Mouse (Mus musculus) embryonic stem cell, embryonic (primary cell): ENCODE measurements at regions not wholly inside any gene's neighbourhood (a gene's known extent, or its start where the extent isn't known, plus 50 kb on each side); places are given as distances from the start of the nearest gene placed in this dataset.

Experiments
- CTCF ChIA-PET, 4 experiments: fragments of 300-600 bp in 2 of 4; fragments of 350-600 bp in 2 of 4; sonication (Branson Sonifier 250); formaldehyde crosslinking; loops; one replicate each; lab custom pipeline; 2022; ENCODE audit warnings: inconsistent platforms in 2 of 4; lab: Charles Lee
- POLR2A ChIA-PET, 4 experiments: fragments of 300-600 bp in 2 of 4; fragments of 350-600 bp in 2 of 4; sonication (Branson Sonifier 250); formaldehyde crosslinking; loops; one replicate each; lab custom pipeline; 2022; ENCODE audit warnings: antibody characterized with exemption in 4 of 4, inconsistent platforms in 1 of 4; lab: Charles Lee

DNA sequence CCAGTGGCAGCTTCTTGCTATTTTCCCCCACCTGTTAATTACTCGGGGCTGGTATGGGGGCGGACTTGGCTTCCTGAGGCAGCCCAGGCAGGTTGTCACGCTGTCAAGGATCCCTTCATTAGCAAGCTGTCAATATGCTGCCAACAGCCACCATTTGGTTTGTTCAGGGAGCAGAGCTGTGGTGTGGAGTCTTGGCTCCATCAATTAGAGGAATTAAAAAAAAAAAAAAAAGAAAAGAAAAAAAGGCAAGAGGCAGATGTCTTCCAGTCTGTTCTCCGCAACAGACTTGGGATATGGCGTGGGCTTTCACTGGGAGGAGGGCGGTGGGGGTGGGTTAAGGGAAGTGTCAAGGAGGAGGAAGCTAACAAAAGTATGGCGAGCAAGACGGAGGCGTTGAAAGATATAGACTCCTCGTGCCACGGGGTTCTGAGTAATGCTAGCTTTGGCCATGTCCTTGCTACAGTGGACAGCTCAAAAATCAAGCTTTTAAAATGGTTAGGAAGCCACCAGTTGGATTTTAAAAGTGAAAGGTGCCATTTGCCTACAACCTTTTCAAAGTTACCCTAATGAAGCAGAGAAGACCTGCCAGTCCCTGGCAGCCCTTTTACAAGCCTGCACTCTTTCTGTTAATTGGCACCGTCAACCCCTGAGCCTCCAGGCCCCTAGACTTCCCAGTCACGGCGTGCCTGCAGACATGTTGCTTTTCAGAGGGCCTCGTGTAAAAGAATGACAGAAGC lies 530.7 kb downstream of the Pdcd6ip start:
- ChIA-PET CTCF (interaction anchor here in 2 of 4 experiments (0.6 to 0.7 kb wide), 2 partner anchors 278 to 530 kb away, joined by 3 read pairs; no protein-coding TSS in a partner anchor), POLR2A (no interaction called here)

DNA sequence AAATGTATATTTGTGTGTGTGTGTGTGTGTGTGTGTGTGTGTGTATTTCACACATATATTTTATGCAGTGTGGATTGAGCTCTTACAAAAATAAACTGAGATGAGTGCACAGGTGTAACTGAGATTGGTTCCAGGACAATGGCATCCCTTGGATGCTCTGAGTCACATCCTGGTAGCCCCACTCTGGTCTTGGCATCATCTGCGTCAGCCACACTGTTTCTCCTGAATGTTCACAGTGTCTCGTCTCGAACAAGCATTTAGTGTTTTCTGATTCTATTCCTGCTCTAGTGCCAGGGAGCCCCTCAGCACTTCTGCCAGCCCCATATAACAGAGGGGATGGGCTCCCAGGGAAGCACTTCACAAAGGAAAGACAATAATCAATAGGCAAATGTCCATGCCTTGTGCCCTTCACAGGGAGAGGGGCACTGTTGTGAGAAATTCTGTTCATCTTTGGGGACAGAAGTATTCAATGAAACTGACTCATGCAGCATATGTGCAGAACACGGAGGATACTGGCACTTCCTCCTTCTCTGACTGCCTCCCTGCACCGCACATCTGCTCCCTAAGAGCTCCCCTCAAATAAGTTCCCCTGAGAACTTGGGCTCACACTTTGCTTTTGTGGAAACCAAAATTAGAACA lies 536.2 kb downstream of the Pdcd6ip start:
- ChIA-PET POLR2A (interaction anchor here in 1 of 4 experiments (0.6 kb wide), 2 partner anchors 265 to 1059 kb away, joined by 3 read pairs; no protein-coding TSS in a partner anchor), CTCF (interaction anchor here in 1 of 4 experiments (1.4 kb wide), 1 partner anchor 16 kb away, joined by 3 read pairs; no protein-coding TSS in a partner anchor)

DNA sequence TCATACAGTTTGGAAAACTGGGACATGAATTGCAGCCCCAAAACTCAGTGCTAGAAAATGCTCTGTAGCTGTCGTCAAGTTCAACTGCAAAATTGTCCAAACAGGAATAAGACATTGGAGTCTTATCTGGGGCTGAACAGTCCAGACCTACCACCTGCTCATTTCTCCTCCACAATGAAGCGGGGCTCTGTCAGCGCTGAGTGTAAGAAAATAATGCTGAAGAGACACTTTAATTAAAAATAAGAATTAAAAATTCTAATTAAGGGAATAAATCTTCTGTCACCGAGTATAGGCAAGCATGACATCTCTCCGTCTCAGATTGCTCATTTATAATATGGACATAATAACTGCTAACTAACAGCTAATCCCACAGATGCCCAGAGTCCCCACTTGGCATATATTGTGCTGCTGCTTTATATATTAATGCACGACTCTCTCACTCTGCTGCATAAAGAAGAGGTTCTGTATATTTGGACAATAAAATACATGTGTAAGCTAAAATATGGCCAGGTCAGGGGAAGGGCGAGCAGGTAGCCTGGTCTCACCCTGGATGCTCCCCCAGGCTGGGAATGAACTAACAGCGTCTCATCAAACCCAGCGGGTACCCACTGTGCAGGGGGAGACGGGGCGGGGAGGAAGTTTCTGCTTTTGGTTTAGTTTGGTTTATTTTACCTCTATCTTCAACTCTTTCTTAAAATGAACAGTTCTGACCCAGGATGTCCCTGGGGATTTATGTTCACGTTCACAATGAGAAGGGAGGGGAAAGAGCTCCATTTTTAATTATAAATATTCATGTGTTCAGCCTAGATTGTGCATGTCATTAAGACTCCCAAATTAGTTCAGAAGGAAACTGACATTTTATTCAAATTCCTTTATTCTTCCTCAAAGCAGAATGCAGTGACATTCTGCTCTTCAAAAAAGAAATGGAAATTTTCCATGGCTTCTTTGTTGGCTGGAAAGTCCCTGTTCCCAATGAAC lies 544.9 kb downstream of the Pdcd6ip start:
- POLR2A ChIA-PET: no interaction called here
- CTCF ChIA-PET: interaction anchor here in 1 of 4 experiments (0.6 kb wide), 1 partner anchor 12 kb away, joined by 9 read pairs; no protein-coding TSS in a partner anchor

GRCm38 (mm10) chr9:113160011-113160410 lies 548.0 kb downstream of the Pdcd6ip start:
- CTCF ChIA-PET: no interaction called here
- POLR2A ChIA-PET: no interaction called here

- ChIA-PET CTCF (interaction anchor here in 1 of 4 experiments (0.6 kb wide), 1 partner anchor 1007 kb away, joined by 3 read pairs; no protein-coding TSS in a partner anchor), POLR2A (no interaction called here)
Measured at GRCm38 (mm10) chr9:113158080-113158479, 550.0 kb downstream of the Pdcd6ip start.

DNA sequence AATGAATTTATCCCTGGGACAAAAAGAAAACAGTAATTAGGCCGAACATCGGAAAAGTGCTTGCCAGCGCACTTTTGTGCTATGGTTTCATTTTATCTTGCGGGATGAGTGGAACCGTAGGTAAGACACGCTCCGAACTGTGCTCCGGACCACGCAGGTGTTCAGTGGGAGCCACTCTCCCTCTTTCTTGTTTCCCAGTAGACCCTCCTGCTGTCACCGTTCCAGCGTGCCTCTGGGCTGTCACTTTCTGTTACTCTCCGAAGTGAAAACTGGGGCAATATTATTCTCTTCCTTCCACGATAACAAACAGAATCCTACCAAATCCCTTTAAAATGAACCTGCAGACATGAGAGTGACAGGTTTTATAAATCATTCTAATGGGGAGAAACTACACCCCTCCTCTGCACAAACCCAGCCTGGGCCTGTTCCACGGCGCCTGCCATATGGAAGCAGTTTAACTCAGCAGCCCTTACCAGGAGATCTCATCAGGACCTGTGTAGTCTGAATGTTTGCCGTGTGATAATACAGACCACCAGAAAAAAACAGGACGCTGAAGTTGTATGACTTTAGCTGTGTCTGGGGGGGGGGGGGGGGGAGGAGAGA lies 550.5 kb downstream of the Pdcd6ip start:
- ChIA-PET POLR2A (no interaction called here), CTCF (no interaction called here)

GRCm38 (mm10) chr9:113156707-113157106 lies 551.4 kb downstream of the Pdcd6ip start:
- ChIA-PET CTCF (interaction anchor here (0.6 to 1.6 kb wide), 14 partner anchors 8 to 1760 kb away, joined by 3 to 13 read pairs (median 3); no protein-coding TSS in a partner anchor), POLR2A (interaction anchor here in 2 of 4 experiments (0.7 kb wide), 2 partner anchors 85 to 324 kb away, joined by 3 read pairs; no protein-coding TSS in a partner anchor)

DNA sequence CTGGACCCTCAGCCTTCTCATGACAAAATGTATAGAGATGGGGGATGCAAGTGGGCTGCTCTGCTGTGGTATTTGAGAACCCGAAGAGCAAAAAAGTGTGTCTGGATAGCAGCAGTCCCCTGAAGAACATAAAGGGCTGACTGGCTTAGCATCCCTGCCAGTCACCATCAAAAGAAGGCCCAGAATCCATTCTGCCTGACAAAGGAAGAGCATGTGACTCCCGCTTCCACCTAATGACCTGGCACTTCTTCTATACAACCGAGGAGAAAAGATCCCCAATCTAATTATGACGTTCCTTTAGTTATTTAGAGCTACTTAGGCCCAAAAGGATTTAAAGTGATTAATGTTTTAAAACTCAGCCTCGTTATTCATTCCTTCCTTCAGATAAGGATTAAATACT lies 559.0 kb downstream of the Pdcd6ip start:
- ChIA-PET POLR2A (no interaction called here), CTCF (no interaction called here)

DNA sequence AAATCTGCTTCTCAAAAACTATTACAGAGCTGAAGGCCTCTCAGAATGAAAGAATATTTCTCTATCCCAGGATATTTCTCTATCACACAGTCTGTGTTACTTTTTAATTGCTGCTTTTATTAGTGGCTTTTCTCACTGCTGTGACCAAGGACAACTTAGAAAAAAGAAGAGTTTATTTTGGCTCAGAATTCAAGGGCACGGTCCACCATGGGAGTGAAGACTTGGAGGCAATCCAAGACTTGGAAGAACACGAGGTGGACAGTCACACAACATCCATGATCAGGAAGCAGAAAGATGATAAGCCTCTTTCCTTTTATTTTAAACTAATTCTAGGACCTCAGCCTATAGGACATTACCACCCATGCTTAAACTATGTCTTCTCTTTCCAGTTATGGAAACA lies 561.5 kb downstream of the Pdcd6ip start:
- CTCF ChIA-PET: no interaction called here
- POLR2A ChIA-PET: no interaction called here

DNA sequence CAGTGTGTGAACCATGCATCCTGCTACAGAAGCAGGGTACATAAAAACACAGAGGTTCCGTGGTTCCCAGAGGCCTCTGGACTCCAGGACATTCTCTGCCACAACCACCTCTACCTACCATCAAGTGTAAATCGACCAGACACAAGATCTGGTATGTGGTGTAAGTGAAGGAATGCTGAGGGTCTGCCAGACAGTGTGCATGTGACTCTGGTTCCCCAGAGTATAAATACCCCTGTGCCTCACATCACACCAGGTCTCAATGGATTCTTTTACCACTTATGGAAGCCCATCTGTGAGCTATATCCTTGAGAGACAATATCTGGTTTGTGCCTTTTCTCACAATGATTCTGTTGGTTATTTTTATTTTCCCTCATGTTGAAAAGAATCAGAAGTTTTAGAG lies 563.0 kb downstream of the Pdcd6ip start:
- ChIA-PET CTCF (no interaction called here), POLR2A (no interaction called here)

- POLR2A ChIA-PET: no interaction called here
- CTCF ChIA-PET: no interaction called here
Measured at GRCm38 (mm10) chr9:113134611-113135010, 573.4 kb downstream of the Pdcd6ip start.

DNA sequence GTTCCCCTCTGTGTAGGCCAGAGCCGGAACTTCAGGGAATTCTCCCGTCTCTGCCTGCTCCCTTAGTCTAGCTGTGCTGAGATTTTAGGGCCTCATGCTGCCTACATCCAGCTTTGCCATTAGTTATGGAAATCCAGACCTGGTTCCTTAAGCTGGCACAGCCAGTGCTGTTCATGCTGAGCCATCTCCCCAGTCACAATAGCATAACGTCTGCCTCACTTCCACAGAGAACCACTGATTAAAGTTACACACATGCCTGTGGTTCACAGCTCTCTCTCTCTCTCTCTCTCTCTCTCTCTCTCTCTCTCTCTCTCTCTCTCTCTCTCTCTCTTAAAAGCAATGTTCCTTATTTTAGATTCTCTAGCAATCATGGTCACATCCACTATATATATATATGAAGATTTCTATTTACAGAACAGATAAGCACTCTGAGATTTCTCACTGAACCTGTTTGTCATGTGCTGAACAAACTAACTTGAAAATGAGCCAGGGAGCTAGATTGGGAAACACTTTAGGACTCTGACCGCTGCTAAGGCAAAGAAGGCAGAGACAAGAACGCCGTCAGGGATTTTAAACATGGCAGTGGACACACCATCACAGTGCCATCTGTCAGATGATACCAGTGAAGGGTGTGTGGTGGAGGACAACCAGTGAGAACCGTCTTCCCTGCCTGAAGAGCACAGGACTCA lies 584.9 kb downstream of the Pdcd6ip start:
- CTCF ChIA-PET: no interaction called here
- POLR2A ChIA-PET: no interaction called here

DNA sequence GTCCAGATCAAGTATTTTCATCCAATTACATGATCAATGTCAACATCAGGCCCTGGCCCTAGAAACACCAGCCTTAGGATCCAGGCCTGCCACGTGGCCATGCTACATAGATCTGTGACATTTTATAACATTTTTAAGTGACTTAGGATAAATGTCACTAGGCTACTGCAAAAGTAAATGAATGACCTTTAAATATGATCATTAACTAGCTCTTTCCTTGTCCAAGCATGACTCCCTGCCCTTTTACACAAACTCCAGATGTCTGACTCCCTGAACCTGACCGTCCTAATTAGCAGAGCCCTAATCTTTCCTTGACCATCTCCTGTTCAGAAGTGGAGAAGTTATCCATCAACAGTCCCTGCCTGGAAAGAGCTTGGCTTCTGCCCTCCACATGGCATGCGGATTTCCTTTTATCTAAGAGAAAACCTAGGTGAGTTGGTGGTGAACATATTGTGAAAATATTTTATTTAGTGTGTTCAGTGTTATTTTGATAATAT lies 585.8 kb downstream of the Pdcd6ip start:
- ChIA-PET POLR2A (no interaction called here), CTCF (no interaction called here)

GRCm38 (mm10) chr9:113120385-113120784 lies 587.7 kb downstream of the Pdcd6ip start:
- ChIA-PET CTCF (no interaction called here), POLR2A (no interaction called here)

DNA sequence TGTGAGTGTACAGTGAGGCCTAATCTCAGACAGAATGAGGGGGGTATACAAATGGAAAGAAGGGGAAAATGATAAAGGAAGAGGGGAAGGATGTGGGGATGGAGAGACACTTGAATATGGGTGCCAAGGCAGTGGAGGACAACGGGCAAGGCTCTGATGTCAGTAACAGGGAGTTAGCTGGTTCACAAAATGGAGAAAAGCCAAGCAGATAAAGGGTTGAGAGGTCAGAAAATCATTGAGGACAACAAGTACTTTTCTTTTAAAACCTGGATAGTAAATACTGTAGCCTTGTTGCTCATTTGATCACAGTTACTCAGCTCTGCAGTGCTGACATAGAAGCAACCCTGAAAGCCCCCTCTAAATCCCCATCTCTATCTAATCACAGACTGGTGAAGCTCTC lies 588.3 kb downstream of the Pdcd6ip start:
- CTCF ChIA-PET: no interaction called here
- POLR2A ChIA-PET: interaction anchor here in 1 of 4 experiments (0.6 kb wide), 1 partner anchor 530 kb away, joined by 3 read pairs; no protein-coding TSS in a partner anchor

GRCm38 (mm10) chr9:113115576-113115975 lies 592.5 kb downstream of the Pdcd6ip start:
- ChIA-PET CTCF (no interaction called here), POLR2A (no interaction called here)

DNA sequence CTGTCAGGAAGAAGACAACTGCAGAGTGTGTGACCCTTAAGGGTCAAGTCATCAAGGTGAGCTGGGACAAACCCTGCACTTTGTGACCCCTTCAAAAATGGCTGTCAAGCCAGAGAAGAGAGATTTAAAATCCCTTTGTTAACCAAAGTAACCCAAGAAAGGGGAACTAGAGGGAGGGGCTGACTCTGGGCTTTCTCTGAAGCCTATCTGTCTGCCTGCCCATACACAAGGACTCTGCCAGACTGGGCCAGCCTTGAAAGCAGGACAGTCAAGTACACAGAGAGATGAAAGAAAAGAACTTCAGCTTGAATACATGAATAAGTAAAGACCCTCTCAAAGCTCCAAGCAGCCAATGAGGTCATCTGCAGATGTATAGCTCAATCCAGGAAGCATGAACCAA lies 595.3 kb downstream of the Pdcd6ip start:
- CTCF ChIA-PET: no interaction called here
- POLR2A ChIA-PET: interaction anchor here in 1 of 4 experiments (0.6 to 0.9 kb wide), 2 partner anchors 25 to 265 kb away, joined by 5 to 9 read pairs; no protein-coding TSS in a partner anchor

DNA sequence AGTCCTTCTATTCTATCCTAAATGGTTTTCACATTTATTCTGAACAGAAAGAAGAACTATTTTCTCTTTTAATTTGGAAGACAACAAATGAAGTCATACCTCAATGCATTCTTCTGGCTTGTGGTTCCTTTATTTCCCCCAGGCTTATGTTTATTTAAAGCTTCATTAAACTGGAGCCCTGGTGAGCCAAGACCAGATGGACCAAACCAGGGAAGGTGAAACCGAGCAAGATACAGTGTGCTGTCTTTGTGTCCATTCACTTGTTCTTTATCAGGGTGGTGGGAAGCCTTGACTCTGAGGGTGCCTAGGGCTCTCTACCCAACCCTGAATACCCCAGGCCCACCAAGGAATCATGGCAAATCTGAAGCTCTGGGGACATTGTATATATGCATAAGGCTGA lies 606.3 kb downstream of the Pdcd6ip start:
- ChIA-PET CTCF (interaction anchor here in 1 of 4 experiments (0.6 kb wide), 1 partner anchor 323 kb away, joined by 3 read pairs; no protein-coding TSS in a partner anchor), POLR2A (no interaction called here)
